Mouse (Mus musculus): ENCODE measurements around the gene Psme2b.
"Not testable (repeated sequence)": the region's sequence is repeated elsewhere in the genome, so short reads cannot be mapped to it uniquely, and the experiment has no call there.

- not testable (repeated sequence) for TF ChIP-seq CTCF (IDR thresholded peaks at IDR 0.05; ENCODE audit: insufficient read depth, low read length); POLR2A (IDR thresholded peaks at IDR 0.05; ENCODE audit: borderline replicate concordance, extremely low read depth, low read depth, low read length)
Observed at GRCm38 (mm10) chr11:48923818-48924217, 22.2 kb downstream of the Psme2b start.

Measured in lung, adult 2 months (tissue).